Mouse (Mus musculus): ENCODE measurements around the gene AC129217.1. TPM values are rescaled to one million over a fixed set of nuclear protein-coding genes. Genes with fewer than 3 reads are reported as not detected.

The AC129217.1 gene
- total RNA-seq, 2 experiments from 2014 or later = not detected

Small RNA genes lying within 50 kb of the gene (microRNA-seq; reads per million reads assigned to microRNA genes)
- gene Mir5136 = 0 reads per million in 2 experiments

Other genes starting within 250 kb of the AC129217.1 start
- gene Slc22a8, start 238.5 kb upstream of the AC129217.1 start, total RNA-seq (2021) = 10 to 100 TPM; 22.1 to 23.8 TPM
- 1 to 10 TPM; 4.8 to 5.7 TPM for gene Slc22a6, start 211.7 kb upstream of the AC129217.1 start, total RNA-seq (2021)
- 100 to 1,000 TPM; 148 to 165 TPM for gene Chrm1, start 166.0 kb upstream of the AC129217.1 start, total RNA-seq (2021)
- 100 to 1,000 TPM; 182 to 189 TPM for gene Slc3a2, start 106.4 kb upstream of the AC129217.1 start, total RNA-seq (2021)
- gene Wdr74, start 93.9 kb upstream of the AC129217.1 start, total RNA-seq (2021) = 10 to 100 TPM; 42.3 to 43.9 TPM
- gene 1700092M07Rik, start 89.1 kb upstream of the AC129217.1 start, total RNA-seq (2021) = not detected
- 10 to 100 TPM; 63.6 to 64.6 TPM for gene Stx5a, start 88.4 kb upstream of the AC129217.1 start, total RNA-seq (2021)
- 10 to 100 TPM; 61.9 to 73.6 TPM for gene Nxf1, start 72.7 kb upstream of the AC129217.1 start, total RNA-seq (2021)
- gene Tmem223, start 58.8 kb upstream of the AC129217.1 start, total RNA-seq (2021) = 10 to 100 TPM; 80.1 to 91.9 TPM
- 10 to 100 TPM in 1 of 2 experiments, 1 to 10 TPM in 1; 8.9 to 10.9 TPM for gene Tmem179b, start 55.3 kb upstream of the AC129217.1 start, total RNA-seq (2021)
- 10 to 100 TPM; 11.9 to 13.4 TPM for gene Taf6l, start 43.4 kb upstream of the AC129217.1 start, total RNA-seq (2021)
- 100 to 1,000 TPM; 108 to 110 TPM for gene Polr2g, start 31.2 kb upstream of the AC129217.1 start, total RNA-seq (2021)
- 1 to 10 TPM; 4.2 to 5.1 TPM for gene Zbtb3, start 27.2 kb upstream of the AC129217.1 start, total RNA-seq (2021)
- gene Ttc9c, start 10.4 kb upstream of the AC129217.1 start, total RNA-seq (2021) = 10 to 100 TPM; 28.2 to 30.5 TPM
- 10 to 100 TPM; 92.3 to 95.8 TPM for gene Hnrnpul2, start 9.8 kb upstream of the AC129217.1 start, total RNA-seq (2021)
- 100 to 1,000 TPM; 111 to 117 TPM for gene Bscl2, start 7.7 kb downstream of the AC129217.1 start, total RNA-seq (2021)
- 100 to 1,000 TPM; 268 to 295 TPM for gene Gng3, start 9.4 kb downstream of the AC129217.1 start, total RNA-seq (2021)
- gene Lrrn4cl, start 21.0 kb downstream of the AC129217.1 start, total RNA-seq (2021) = under 1 TPM; 0.88 to 0.91 TPM
- gene Ubxn1, start 41.7 kb downstream of the AC129217.1 start, total RNA-seq (2021) = 10 to 100 TPM; 91.5 to 93.8 TPM
- gene Uqcc3, start 51.1 kb downstream of the AC129217.1 start, total RNA-seq (2021) = 10 to 100 TPM; 30.6 to 36.9 TPM
- 1 to 10 TPM; 4.0 to 4.3 TPM for gene Lbhd1, start 54.0 kb downstream of the AC129217.1 start, total RNA-seq (2021)
- not detected for gene Gm49403, start 54.2 kb downstream of the AC129217.1 start, total RNA-seq (2021)
- 10 to 100 TPM; 15.9 to 22.2 TPM for gene 1810009A15Rik, start 59.1 kb downstream of the AC129217.1 start, total RNA-seq (2021)
- gene Gm49416, start 59.2 kb downstream of the AC129217.1 start, total RNA-seq (2021) = 1 to 10 TPM; 2.4 to 4.3 TPM
- 10 to 100 TPM; 23.0 to 23.4 TPM for gene Ints5, start 63.2 kb downstream of the AC129217.1 start, total RNA-seq (2021)
- 100 to 1,000 TPM in 1 of 2 experiments, 10 to 100 TPM in 1; 97.6 to 104 TPM for gene Ganab, start 68.3 kb downstream of the AC129217.1 start, total RNA-seq (2021)
- gene B3gat3, start 90.6 kb downstream of the AC129217.1 start, total RNA-seq (2021) = 100 to 1,000 TPM; 134 to 142 TPM
- gene Rom1, start 99.6 kb downstream of the AC129217.1 start, total RNA-seq (2021) = 1 to 10 TPM; 3.5 to 4.0 TPM
- 1 to 10 TPM; 7.4 to 9.0 TPM for gene Eml3, start 99.8 kb downstream of the AC129217.1 start, total RNA-seq (2021)
- gene Mta2, start 112.1 kb downstream of the AC129217.1 start, total RNA-seq (2021) = 10 to 100 TPM; 48.6 to 50.3 TPM
- 10 to 100 TPM; 16.7 to 16.8 TPM for gene Tut1, start 124.1 kb downstream of the AC129217.1 start, total RNA-seq (2021)
- 100 to 1,000 TPM; 188 to 198 TPM for gene Eef1g, start 137.3 kb downstream of the AC129217.1 start, total RNA-seq (2021)
- 10 to 100 TPM; 15.7 to 23.9 TPM for gene Ahnak, start 159.5 kb downstream of the AC129217.1 start, total RNA-seq (2021)

Data from left cerebral cortex, postnatal 14 days (tissue).